Mouse (Mus musculus) erythroblast, embryonic 14.5 days (primary cell): ENCODE results near the gene Cdkn1b.

Source experiments
- GATA1 ChIP-seq: IDR thresholded peaks from 2 replicates; pipeline ENCODE4 v1.6.1; 2012; ENCODE audit warnings: low read length, inconsistent platforms, mixed read lengths
- TAL1 ChIP-seq: IDR thresholded peaks from 3 replicates; pipeline ENCODE4 v1.6.1; 2012; ENCODE audit warnings: low read length, inconsistent platforms, mixed read lengths

DNA sequence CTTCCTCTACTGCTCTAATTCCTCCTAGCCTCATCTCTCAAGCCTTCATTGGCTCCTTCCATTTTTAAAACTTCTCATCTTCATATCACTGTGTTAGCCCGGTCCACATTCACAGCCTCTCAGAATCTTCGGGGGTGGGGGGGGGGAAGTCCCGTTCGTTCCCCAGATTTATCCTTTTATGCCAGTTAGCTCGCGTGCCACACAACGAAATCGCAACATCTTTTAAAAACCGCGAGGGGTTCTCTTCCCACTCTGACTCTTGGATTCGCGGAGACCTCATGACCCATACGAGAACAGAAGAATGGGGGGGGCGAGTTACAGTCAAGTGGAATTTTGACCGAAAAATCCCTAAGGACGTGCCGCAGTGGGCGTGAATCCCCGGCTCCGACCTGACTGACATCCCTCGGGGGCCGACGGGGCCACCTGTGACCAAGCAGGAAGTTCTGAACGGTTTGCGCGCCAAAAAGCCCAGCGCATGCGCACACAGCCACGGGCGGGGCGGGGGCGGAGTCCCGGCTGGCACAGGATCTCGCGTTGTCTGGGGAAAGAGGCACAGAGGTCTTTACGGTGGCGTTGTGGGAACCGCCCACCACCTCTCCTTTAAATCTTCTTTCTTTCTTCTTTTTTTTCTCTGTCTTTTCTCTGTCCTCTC, 22.6 kb upstream of the Cdkn1b start:
- TF ChIP-seq GATA1: no peak
- TF ChIP-seq TAL1: no peak
